Mouse (Mus musculus) hindbrain, embryonic 11.5 days (tissue): Measurements from ENCODE around the gene Samd4b. TPM values are rescaled to one million over a fixed set of nuclear protein-coding genes. Genes with fewer than 3 reads are reported as not detected.

Experiments
- ATAC-seq: fragments of 200-750 bp; cut with Nextera tagmentation; 2 replicates; pipeline ENCODE4 v1.8.0; 2017; ENCODE audit warnings: mild to moderate bottlenecking, moderate TSS enrichment, moderate library complexity; ENCODE audit not compliant: low FRiP score
- DNase-seq: peaks from one replicate; pipeline ENCODE4 v3.0.0-alpha.2; 2015; ENCODE audit warnings: low spot score
- H3K27ac ChIP-seq: fragments of 300-500 bp; sonication (generic); 2 replicates; pipeline ENCODE4 v1.5.1; 2014; ENCODE audit warnings: mild to moderate bottlenecking, low read depth, low read length
- H3K27me3 ChIP-seq: fragments of 300-500 bp; sonication (generic); 2 replicates; pipeline ENCODE4 v1.6.1; 2014; ENCODE audit warnings: mild to moderate bottlenecking, low read length, moderate library complexity, mixed read lengths; ENCODE audit not compliant: control insufficient read depth, insufficient read depth
- H3K36me3 ChIP-seq: fragments of 300-500 bp; sonication (generic); 2 replicates; pipeline ENCODE4 v1.6.1; 2014; ENCODE audit warnings: mild to moderate bottlenecking, low read length, moderate library complexity, mixed read lengths; ENCODE audit not compliant: control insufficient read depth, insufficient read depth
- H3K4me1 ChIP-seq: fragments of 300-500 bp; sonication (generic); replicated peaks from 2 replicates; pipeline ENCODE4 v1.6.1; 2014; ENCODE audit warnings: low read length, mixed read lengths; ENCODE audit not compliant: control insufficient read depth, insufficient read depth
- H3K4me2 ChIP-seq: fragments of 300-500 bp; sonication (generic); replicated peaks from 2 replicates; pipeline ENCODE4 v1.6.1; 2014; ENCODE audit warnings: mild to moderate bottlenecking, low read depth, low read length
- H3K4me3 ChIP-seq: fragments of 300-500 bp; sonication (generic); 2 replicates; pipeline ENCODE4 v1.5.1; 2014; ENCODE audit warnings: low read depth, low read length
- H3K9ac ChIP-seq: fragments of 300-500 bp; sonication (generic); 2 replicates; pipeline ENCODE4 v1.6.1; 2014; ENCODE audit warnings: low read depth, low read length
- H3K9me3 ChIP-seq: fragments of 300-500 bp; sonication (generic); 2 replicates; pipeline ENCODE4 v1.6.1; 2016; ENCODE audit warnings: low read length; ENCODE audit not compliant: control insufficient read depth
- WGBS: fragments of 180-500 bp; shearing (Covaris S2); extraction: QIAGEN DNeasy Blood & Tissue Kit; methylation state at CpG from one replicate; pipeline ENCODE4 v1.1.7; 2014; 5-methylcytosine and 5-hydroxymethylcytosine counted together
- polyA plus RNA-seq: library from polyadenylated mRNA; unstranded; fragments of >200 nt; fragmentation: Nextera tagmentation; extraction: Ambion mirVana; gene quantifications from 2 replicates; pipeline ENCODE4 v1.2.1, GENCODE M21; 2014

Gene Samd4b
- polyA plus RNA-seq, 1 experiment from 2014 or later = 27.4 TPM

DNA sequence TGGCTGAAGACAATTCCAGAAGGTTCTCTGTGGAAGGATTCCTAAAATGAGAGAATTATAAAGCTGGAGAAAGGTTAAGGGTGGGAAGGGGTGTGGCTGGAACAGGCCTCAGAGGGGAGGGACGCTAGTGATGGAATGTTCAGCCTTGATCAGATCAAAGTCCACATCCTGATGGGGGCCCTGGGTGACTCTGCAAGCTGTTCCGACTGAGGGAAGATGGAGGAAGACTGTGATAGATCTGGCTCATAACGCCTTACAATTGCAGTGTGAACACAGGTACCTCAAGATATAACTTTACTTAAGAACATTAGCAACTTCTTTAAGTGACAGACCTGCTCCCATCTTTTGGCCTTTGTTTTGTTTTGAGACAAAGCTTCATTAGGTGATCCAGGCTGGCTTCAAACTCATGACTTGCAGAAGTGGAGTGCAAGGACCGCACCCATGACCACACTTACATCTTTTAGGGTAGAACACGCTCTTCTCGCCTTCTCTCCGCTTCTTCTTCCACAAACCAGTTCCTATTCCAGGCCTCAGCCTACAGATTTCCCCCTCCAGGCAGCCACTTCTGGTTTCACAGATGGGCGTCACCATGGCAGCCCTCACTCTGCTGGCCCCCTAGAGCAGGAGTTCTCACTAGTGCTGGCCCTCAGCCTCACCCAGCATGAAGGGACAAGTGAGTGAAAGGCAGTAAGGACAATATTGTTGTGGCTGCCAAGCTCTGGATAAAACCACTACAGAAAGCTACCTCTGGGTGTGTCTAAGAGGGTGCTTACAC is 14.2 kb downstream of the Samd4b start:
- Histone ChIP-seq H3K27me3 (no peaks in the 10 kb centered on the region), H3K36me3 (no peaks in the 10 kb centered on the region), H3K9ac (no peak overlapping the region), H3K4me1 (peaks cover 9% of the 10 kb centered on the region), H3K4me3 (no peak overlapping the region), H3K27ac (no peak overlapping the region), H3K9me3 (no peaks in the 10 kb centered on the region), H3K4me2 (no peak overlapping the region)
- ATAC-seq (no peak), DNase-seq (no peak)
- 87% methylated on average over 8 of the region's 8 CpGs for WGBS

DNA sequence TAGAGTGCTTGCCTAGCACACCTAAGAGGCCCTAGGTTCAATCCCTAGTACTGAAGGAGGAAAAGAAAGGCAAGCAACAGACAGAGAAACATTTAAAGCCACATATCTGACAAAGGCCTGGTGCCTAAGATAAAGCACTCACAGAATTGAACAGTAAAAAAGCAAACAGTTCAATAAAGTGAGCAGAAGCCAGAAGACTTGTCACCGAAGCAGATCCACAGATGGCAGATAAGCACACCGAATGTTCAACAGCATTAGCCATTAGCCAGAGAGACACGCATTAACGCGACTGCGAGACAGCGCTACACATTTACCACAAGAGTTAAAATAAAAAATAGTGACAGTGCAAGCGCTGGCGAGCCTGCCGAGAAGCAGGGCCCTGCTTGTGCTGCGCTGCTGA is 15.1 kb downstream of the Samd4b start:
- Histone ChIP-seq H3K9me3 (no peaks in the 10 kb centered on the region), H3K4me3 (no peak overlapping the region), H3K27me3 (no peaks in the 10 kb centered on the region), H3K4me1 (peaks cover 7% of the 10 kb centered on the region), H3K36me3 (no peaks in the 10 kb centered on the region), H3K9ac (no peak overlapping the region), H3K4me2 (no peak overlapping the region), H3K27ac (no peak overlapping the region)
- DNase-seq = no peak
- WGBS = 92% methylated on average over 11 of the region's 11 CpGs
- ATAC-seq = no peak

GRCm38 (mm10) chr7:28581721-28582120 is 16.2 kb downstream of the Samd4b start:
- Histone ChIP-seq H3K4me3 (no peak overlapping the region), H3K4me1 (no peaks in the 10 kb centered on the region), H3K9ac (no peak overlapping the region), H3K4me2 (no peak overlapping the region), H3K27ac (no peak overlapping the region), H3K9me3 (no peaks in the 10 kb centered on the region), H3K36me3 (no peaks in the 10 kb centered on the region), H3K27me3 (no peaks in the 10 kb centered on the region)
- DNase-seq (no peak), ATAC-seq (no peak)
- 90% methylated on average over 4 of the region's 4 CpGs for WGBS

- H3K4me2 ChIP-seq = no peak overlapping the region
- ATAC-seq (no peak), DNase-seq (no peak)
- no peaks in the 10 kb centered on the region for H3K27me3 ChIP-seq
- 76% methylated on average over 5 of the region's 5 CpGs for WGBS
- H3K4me1 ChIP-seq = no peaks in the 10 kb centered on the region
- H3K9ac ChIP-seq = no peak overlapping the region
- no peak overlapping the region for H3K27ac ChIP-seq
- no peak overlapping the region for H3K4me3 ChIP-seq
- no peaks in the 10 kb centered on the region for H3K36me3 ChIP-seq
- H3K9me3 ChIP-seq = no peaks in the 10 kb centered on the region
These were observed 18.1 kb downstream of the Samd4b start for GRCm38 (mm10) chr7:28579826-28580225.

GRCm38 (mm10) chr7:28578543-28579053 is 19.3 kb downstream of the Samd4b start:
- Histone ChIP-seq H3K9me3 (no peaks in the 10 kb centered on the region), H3K27ac (no peak overlapping the region), H3K4me1 (no peaks in the 10 kb centered on the region), H3K4me2 (no peak overlapping the region), H3K4me3 (no peak overlapping the region), H3K9ac (no peak overlapping the region), H3K36me3 (no peaks in the 10 kb centered on the region), H3K27me3 (no peaks in the 10 kb centered on the region)
- 80% methylated on average over 5 of the region's 5 CpGs for WGBS
- DNase-seq (no peak), ATAC-seq (no peak)

- DNase-seq (no peak), ATAC-seq (no peak)
- 81% methylated on average over 9 of the region's 9 CpGs for WGBS
- H3K9ac ChIP-seq = no peak overlapping the region
- H3K4me3 ChIP-seq = no peak overlapping the region
- no peaks in the 10 kb centered on the region for H3K36me3 ChIP-seq
- no peak overlapping the region for H3K4me2 ChIP-seq
- H3K4me1 ChIP-seq = no peaks in the 10 kb centered on the region
- no peak overlapping the region for H3K27ac ChIP-seq
- no peaks in the 10 kb centered on the region for H3K9me3 ChIP-seq
- H3K27me3 ChIP-seq = no peaks in the 10 kb centered on the region
These were observed 20.0 kb downstream of the Samd4b start for GRCm38 (mm10) chr7:28577826-28578542.

- WGBS = 66% methylated on average over 5 of the region's 5 CpGs
- DNase-seq = no peak
- no peaks in the 10 kb centered on the region for H3K27me3 ChIP-seq
- ATAC-seq = no peak
- no peak overlapping the region for H3K27ac ChIP-seq
- H3K4me3 ChIP-seq = no peak overlapping the region
- no peaks in the 10 kb centered on the region for H3K4me1 ChIP-seq
- no peaks in the 10 kb centered on the region for H3K36me3 ChIP-seq
- no peak overlapping the region for H3K9ac ChIP-seq
- no peak overlapping the region for H3K4me2 ChIP-seq
- no peaks in the 10 kb centered on the region for H3K9me3 ChIP-seq
These were observed 21.6 kb downstream of the Samd4b start for GRCm38 (mm10) chr7:28576271-28576914.

- no peaks in the 10 kb centered on the region for H3K9me3 ChIP-seq
- no peaks in the 10 kb centered on the region for H3K4me1 ChIP-seq
- no peaks in the 10 kb centered on the region for H3K36me3 ChIP-seq
- H3K4me2 ChIP-seq = no peak overlapping the region
- H3K27me3 ChIP-seq = no peaks in the 10 kb centered on the region
- no peak overlapping the region for H3K4me3 ChIP-seq
- H3K9ac ChIP-seq = no peak overlapping the region
- no peak overlapping the region for H3K27ac ChIP-seq
- DNase-seq (no peak), ATAC-seq (no peak)
- WGBS = 92% methylated on average over 11 of the region's 11 CpGs
These were observed 22.3 kb downstream of the Samd4b start for GRCm38 (mm10) chr7:28575597-28575996.
